Mouse (Mus musculus) myocyte (in vitro differentiated cells): ENCODE results near the gene Pbxip1.

Experiments used
- MAX ChIP-seq: IDR thresholded peaks from one replicate; pipeline ENCODE4 v1.6.1; 2011; ENCODE audit warnings: low read depth, mild to moderate bottlenecking, control low read depth
- MYOD1 ChIP-seq, 3 experiments: IDR thresholded peaks; one replicate each; pipeline ENCODE4 v1.6.1; 2011; ENCODE audit warnings: control low read depth in 2 of 3, low read depth in 2 of 3, mild to moderate bottlenecking in 2 of 3, moderate library complexity in 1 of 3; ENCODE audit not compliant: insufficient read length in 2 of 3, control insufficient read depth in 1 of 3
- TCF12 ChIP-seq: IDR thresholded peaks from one replicate; pipeline ENCODE4 v1.6.1; 2011; ENCODE audit warnings: mild to moderate bottlenecking, control low read depth; ENCODE audit not compliant: poor library complexity, insufficient read depth, severe bottlenecking

- TF ChIP-seq TCF12 (no peak), MAX (no peak), MYOD1 (IDR thresholded peaks at IDR 0.05; ENCODE audit: control insufficient read depth in 1 of 3, insufficient read length in 2 of 3, low read depth in 2 of 3) (no peak)
Observed at GRCm38 (mm10) chr3:89456726-89457665, 20.5 kb downstream of the Pbxip1 start.
